Mouse (Mus musculus): Measurements from ENCODE around the gene G3bp1.

Gene G3bp1

GRCm38 (mm10) chr11:55469048-55469843, at the start of gene G3bp1:
G3bp1 (plus strand) TSS chr11:55469685.
- peak; percentile 100 for DNase-seq

DNA sequence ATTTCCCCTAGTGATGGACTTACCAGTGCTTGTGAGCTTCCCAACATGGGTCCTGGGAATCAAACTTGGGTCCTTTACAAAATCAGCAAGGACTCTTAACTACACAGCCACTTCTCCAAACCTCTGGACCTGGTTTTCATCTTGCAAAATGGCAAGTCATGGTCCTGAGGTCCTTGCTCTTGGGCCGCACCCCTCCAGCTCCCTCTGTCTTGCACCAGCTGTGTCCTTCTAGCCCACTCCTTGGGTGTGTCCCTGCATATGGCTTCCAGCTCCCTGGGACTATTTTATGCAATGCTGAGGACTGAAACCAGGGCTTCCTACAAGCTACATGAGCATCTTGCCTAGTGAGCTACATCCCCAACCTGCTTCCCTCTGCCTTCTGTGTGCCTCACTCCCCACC, 46.5 kb upstream of the G3bp1 start, which contains the start of gene Sparc:
Gene Sparc, minus strand, starts transcription at position 206 of the 400 bp plus-strand sequence.
- DNase-seq: no peak

DNA sequence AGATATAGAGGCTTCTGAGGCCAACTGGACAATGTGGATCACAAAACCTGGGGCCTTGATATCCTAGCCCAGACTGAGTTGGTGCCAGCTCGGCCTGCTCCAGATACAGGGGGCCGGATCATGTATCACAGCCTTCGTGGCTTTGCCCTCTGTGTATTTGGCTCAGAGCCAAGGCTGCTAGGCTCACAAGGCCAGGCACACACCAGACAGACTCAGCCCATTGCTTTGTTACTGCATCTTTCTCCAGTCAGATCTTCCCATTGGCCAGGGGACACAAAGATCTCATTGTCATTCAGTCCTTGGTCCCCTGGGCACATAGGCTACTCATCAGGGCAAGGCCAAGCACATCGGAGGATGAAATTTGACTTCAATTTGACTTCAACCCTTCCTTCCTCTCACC, 45.7 kb upstream of the G3bp1 start:
- no peak for DNase-seq

- DNase-seq: no peak
Observed at GRCm38 (mm10) chr11:55424746-55425360, 44.6 kb upstream of the G3bp1 start.

GRCm38 (mm10) chr11:55428186-55429012, 41.1 kb upstream of the G3bp1 start:
- peak; percentile 81 for DNase-seq

DNA sequence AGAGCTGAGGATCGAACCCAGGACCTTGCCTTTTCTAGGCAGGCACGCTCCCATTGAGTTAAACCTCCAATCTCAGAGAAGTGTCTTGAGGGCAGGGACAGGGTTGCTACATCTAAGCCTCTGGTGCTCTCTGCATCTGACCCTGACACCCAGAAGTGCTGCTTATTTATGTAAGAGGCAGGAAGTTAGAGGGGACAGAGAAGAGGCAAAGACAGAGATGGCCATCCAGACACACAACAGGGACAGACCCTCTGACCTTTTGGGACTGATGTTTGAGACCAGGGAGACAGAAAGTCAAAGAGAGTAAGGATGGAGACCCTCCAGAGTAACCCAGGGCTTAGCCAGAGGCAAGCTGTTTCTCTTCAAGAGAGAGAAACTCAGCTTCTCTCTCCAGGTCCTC, 39.5 kb upstream of the G3bp1 start:
- no peak for DNase-seq

DNA sequence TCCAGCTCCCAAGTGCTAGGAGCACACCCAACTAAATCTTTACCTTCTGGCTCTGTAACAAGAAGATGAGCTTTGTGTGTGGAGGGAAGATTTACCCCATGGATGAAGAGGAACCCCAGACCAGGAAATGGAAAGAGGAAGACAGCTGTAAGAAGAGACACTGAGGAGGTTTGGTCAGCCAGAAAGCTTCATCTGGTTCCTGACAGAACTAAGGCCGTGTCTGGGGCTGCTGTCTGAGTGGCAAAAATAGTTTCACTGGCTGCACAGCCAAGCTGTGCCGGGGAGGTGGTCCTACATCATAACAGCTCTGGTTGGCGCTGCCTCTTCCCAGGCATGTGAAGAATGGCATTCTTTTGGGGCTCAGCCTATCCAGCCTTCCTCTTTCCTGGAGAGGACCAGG, 36.5 kb upstream of the G3bp1 start:
- no peak for DNase-seq

GRCm38 (mm10) chr11:55436089-55436488, 33.4 kb upstream of the G3bp1 start:
- no peak for DNase-seq

DNA sequence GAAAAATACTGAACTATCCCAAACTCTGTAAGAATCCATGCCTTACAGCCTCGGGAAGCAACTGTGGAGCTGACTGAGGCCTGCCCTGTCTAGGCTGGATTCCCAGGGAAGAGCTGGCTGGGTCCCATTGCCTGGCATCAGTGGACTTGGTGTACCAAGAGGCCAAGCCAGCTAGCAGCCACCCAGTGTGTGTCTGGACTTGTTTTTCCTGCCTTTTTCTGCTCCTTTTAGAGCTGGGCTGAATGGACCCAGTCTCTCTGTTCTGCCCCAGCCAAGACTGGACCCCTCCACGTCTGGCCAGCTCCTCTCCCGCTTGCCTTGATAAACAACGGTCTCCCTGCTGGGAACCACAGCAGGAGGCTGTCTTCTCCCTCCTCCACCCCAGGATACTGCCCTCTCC, 31.5 kb upstream of the G3bp1 start:
- DNase-seq: no peak

DNA sequence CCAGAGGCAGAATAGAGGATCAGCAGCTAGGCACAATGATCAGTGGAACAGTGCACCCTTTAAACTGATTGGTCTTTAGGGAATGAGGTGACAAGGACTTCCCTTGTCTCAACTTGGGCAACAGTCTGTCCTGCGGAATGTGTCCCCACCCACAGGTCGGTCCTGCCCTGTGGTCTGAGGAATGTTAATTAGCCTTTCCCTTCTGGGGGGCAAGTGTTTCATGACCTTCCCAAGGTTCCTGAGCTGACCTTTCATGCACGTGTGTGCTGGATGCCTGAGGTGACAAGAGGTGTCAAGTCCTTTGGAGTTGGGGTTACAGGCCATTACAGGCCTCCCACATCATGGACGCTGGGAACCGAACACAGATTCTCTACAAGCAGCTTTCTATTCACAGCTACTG, 29.8 kb upstream of the G3bp1 start:
- no peak for DNase-seq

- peak in 1 of 2 experiments; percentile 58 for DNase-seq
Observed at GRCm38 (mm10) chr11:55444772-55445171, 24.7 kb upstream of the G3bp1 start.

- DNase-seq: peak; percentile 80 to 84
Observed at GRCm38 (mm10) chr11:55446579-55446978, 22.9 kb upstream of the G3bp1 start.

GRCm38 (mm10) chr11:55449531-55449930, 20.0 kb upstream of the G3bp1 start:
- peak in 1 of 2 experiments; percentile 43 for DNase-seq

DNA sequence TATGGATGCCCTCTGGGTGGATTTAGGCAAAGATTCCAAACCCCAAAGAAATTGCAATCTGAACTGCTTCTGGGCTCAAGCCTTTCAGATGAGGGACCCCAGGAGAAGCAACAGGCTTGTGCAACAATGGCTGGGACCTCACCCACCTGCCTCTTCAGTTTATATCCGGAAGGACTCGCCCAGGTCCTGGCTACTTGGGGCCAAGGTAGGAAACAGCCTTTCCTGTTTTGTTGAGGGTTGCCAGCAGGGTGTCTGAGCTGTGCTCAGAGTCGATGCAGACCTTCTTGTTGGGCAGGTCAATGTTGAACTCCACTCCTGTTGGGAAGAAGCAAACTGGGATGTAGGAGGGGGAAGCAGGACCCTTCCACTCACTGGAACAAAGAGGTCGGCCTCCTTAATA, 19.2 kb upstream of the G3bp1 start:
- DNase-seq: no peak

- DNase-seq: peak in 1 of 2 experiments; percentile 34
Observed at GRCm38 (mm10) chr11:55453640-55454039, 15.8 kb upstream of the G3bp1 start.

- DNase-seq: no peak
Observed at GRCm38 (mm10) chr11:55455166-55455565, 14.3 kb upstream of the G3bp1 start.

GRCm38 (mm10) chr11:55458501-55458900, 11.0 kb upstream of the G3bp1 start:
- no peak for DNase-seq

DNA sequence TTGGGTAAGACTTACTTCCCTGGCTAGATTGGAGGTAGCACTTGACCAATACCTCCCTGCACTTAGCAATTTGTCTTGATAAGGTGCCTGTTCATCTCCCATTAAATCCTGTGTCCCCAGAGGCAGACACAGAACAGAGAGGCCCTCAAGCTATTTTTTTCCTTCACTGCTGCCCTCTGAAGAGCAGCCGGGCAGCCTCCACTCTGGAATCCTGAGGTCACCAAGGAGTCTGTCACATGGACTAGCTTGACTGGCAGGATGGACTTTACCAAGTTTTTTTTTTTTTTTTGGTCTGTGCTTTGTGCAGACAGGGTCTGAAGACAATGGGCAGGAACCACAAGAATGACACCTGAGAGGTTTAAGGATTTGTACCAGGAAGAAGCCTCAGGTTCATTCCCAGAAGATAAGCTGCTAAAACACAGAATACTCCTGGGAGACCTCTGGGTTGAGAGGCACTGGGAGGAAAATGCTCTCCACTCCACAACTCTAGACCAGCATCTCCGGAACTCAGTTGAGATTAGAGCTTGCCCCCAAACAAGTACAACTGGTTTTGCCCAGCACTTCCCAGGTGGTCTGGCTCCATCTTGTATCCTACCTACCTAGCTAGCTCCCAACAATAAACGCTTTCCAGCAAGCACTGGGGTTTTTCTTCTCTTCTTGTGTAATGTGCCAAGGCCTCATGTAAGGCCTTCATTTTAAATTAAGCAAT, 9.5 kb upstream of the G3bp1 start:
- DNase-seq: no peak

GRCm38 (mm10) chr11:55460559-55461018, 8.9 kb upstream of the G3bp1 start:
- DNase-seq: no peak

- DNase-seq: peak; percentile 97 to 99
Observed at GRCm38 (mm10) chr11:55461019-55461645, 8.4 kb upstream of the G3bp1 start, which contains the start of gene Atox1. Atox1 (minus strand) TSS chr11:55461239.

GRCm38 (mm10) chr11:55462149-55462548, 7.3 kb upstream of the G3bp1 start:
- DNase-seq: no peak

- DNase-seq: peak in 1 of 2 experiments; percentile 33
Observed at GRCm38 (mm10) chr11:55464707-55465106, 4.8 kb upstream of the G3bp1 start.
